Mouse (Mus musculus) hindbrain, embryonic 12.5 days (tissue): ENCODE results near the gene Eif5a. TPM values are rescaled to one million over a fixed set of nuclear protein-coding genes. Genes with fewer than 3 reads are reported as not detected.
"Not testable (repeated sequence)": the region's sequence is repeated elsewhere in the genome, so short reads cannot be mapped to it uniquely, and the experiment has no call there.

ENCODE experiments used
- ATAC-seq: fragments of 200-750 bp; cut with Nextera tagmentation; 2 replicates; pipeline ENCODE4 v1.8.0; 2017; ENCODE audit warnings: moderate TSS enrichment; ENCODE audit not compliant: low FRiP score
- H3K27ac ChIP-seq: fragments of 300-500 bp; sonication (generic); 2 replicates; pipeline ENCODE4 v1.5.1; 2016; ENCODE audit warnings: mild to moderate bottlenecking
- H3K27me3 ChIP-seq: fragments of 300-500 bp; sonication (generic); 2 replicates; pipeline ENCODE4 v1.6.1; 2016; ENCODE audit warnings: mild to moderate bottlenecking
- H3K36me3 ChIP-seq: fragments of 300-500 bp; sonication (generic); 2 replicates; pipeline ENCODE4 v1.6.1; 2016; ENCODE audit warnings: mild to moderate bottlenecking
- H3K4me1 ChIP-seq: fragments of 300-500 bp; sonication (generic); 2 replicates; pipeline ENCODE4 v1.6.1; 2016
- H3K4me2 ChIP-seq: fragments of 300-500 bp; sonication (generic); replicated peaks from 2 replicates; pipeline ENCODE4 v1.6.1; 2016; ENCODE audit warnings: mild to moderate bottlenecking
- H3K4me3 ChIP-seq: fragments of 300-500 bp; sonication (generic); 2 replicates; pipeline ENCODE4 v1.5.1; 2016; ENCODE audit warnings: mild to moderate bottlenecking
- H3K9ac ChIP-seq: fragments of 300-500 bp; sonication (generic); 2 replicates; pipeline ENCODE4 v1.6.1; 2016; ENCODE audit warnings: mild to moderate bottlenecking, moderate library complexity
- H3K9me3 ChIP-seq: fragments of 300-500 bp; sonication (generic); replicated peaks from 2 replicates; pipeline ENCODE4 v1.6.1; 2016; ENCODE audit warnings: mild to moderate bottlenecking
- WGBS: fragments of 180-500 bp; shearing (Covaris S2); methylation state at CpG from one replicate; pipeline ENCODE4 v1.1.7; 2016; 5-methylcytosine and 5-hydroxymethylcytosine counted together
- polyA plus RNA-seq: library from polyadenylated mRNA; unstranded; fragments of >200 nt; fragmentation: Nextera tagmentation; extraction: Ambion mirVana; gene quantifications from 2 replicates; pipeline ENCODE4 v1.2.1, GENCODE M21; 2016

Gene Eif5a
- polyA plus RNA-seq, 1 experiment from 2014 or later = 1,360 TPM

DNA sequence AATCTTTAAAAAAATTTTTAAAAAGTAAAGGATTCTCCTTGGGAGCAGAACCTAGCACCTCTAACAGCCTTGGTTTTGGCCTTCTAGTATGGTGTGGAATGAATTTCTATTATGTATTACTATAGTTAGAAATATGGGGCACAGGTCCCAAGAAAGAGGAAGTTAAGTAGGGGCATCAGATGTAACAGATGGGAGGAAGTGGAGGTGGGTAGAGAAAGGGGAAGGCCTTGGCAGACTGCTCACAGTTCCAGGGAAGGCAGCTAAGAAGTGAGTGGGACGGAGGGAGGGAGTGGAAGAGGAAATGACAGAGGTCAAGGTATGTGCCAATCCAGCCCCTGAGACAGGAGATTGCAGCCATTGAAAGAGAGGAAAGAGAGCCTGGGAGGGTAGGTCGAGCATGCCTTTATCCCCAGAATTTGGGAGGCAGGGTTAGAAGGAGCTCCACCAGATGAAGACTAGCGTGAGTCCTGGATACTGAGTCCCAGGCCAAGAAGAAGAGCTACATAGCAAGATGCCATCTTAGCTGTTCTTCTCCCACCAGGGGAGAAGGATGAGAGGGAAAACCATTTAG, 9.3 kb upstream of the Eif5a start:
- no peak overlapping the region for H3K9ac ChIP-seq
- peaks cover 4% of the 10 kb centered on the region for H3K4me1 ChIP-seq
- peaks cover 15% of the 10 kb centered on the region; the same call in 1 of the 2 replicates for H3K27me3 ChIP-seq
- no peak overlapping the region for H3K4me2 ChIP-seq
- ATAC-seq = no peak
- H3K27ac ChIP-seq = no peak overlapping the region
- H3K4me3 ChIP-seq = no peak overlapping the region
- WGBS = 66% methylated on average over 3 of the region's 3 CpGs
- no peaks in the 10 kb centered on the region for H3K36me3 ChIP-seq
- no peaks in the 10 kb centered on the region for H3K9me3 ChIP-seq

DNA sequence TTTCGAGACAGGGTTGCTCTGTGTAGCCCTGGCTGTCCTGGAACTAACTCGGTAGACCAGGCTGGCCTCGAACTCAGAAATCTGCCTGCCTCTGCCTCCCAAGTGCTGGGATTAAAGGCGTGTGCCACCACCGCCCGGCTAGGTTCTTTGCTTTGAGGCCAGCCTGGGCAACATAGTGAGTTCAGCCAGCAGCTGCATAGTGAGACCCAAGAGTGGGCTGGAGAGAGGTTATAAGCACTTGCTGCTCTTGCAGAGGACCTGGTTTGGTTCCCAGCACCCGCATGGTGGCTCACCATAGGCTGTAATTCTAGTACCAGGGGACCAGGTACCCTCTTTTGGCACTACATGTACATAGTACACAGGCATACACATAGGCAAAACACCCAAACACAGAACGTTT, 8.4 kb upstream of the Eif5a start:
- H3K27me3 ChIP-seq, H3K9me3 ChIP-seq, ATAC-seq, H3K4me2 ChIP-seq, H3K36me3 ChIP-seq, H3K27ac ChIP-seq, H3K4me1 ChIP-seq, H3K9ac ChIP-seq, H3K4me3 ChIP-seq: not testable (repeated sequence)
- WGBS = 81% methylated on average over 8 of the region's 8 CpGs

- Histone ChIP-seq H3K4me3 (no peak overlapping the region), H3K9ac (no peak overlapping the region), H3K36me3 (no peaks in the 10 kb centered on the region), H3K27me3 (0 out of 2 replicates have a peak, but pooled peaks cover 3% of the 10 kb centered on the region), H3K4me2 (no peak overlapping the region), H3K9me3 (no peaks in the 10 kb centered on the region), H3K27ac (no peak overlapping the region), H3K4me1 (no peaks in the 10 kb centered on the region)
- no peak for ATAC-seq
- WGBS = 86% methylated on average over 4 of the region's 4 CpGs
Measured at GRCm38 (mm10) chr11:69929712-69930111, 8.0 kb upstream of the Eif5a start.

DNA sequence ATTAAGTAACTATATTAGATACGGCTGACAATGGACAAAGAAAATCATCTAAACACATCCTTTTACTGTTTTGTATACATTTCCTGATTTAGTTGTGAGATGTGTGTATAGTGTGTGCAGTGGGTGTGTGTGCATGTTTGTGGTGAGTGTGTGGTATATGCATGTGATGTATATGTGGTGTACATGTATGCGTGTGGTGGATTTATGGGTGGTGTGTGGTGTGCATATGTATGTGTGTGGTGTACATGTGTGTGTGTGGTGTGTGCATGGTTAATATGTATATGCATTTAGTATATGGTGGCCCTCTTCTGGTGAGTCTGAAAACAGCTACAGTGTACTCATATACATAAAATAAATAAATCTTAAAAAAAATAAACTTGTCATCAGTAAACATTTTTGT, 5.7 kb upstream of the Eif5a start:
- no peaks in the 10 kb centered on the region for H3K9me3 ChIP-seq

DNA sequence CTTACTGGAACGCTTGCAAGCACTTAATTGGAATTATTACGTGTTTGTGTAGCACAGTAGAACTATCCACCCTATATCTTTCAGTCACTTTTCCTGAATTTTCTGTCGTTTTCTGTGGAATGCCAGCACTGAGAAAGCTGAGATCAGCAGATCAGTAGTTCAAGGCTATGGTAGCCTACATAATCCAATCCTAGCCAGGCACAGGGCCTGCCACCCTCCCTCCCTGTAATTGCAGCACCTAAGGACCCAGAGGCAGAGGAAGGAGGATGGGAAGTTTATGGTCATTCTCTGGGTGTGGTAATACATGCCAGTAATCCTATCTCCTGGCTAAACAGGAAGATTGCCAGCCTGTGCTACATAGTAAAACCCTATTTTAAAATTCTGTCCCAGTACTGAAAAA, 1.0 kb upstream of the Eif5a start:
- 76% methylated on average over 3 of the region's 3 CpGs for WGBS
- no peak overlapping the region for H3K9ac ChIP-seq
- H3K4me1 ChIP-seq = peaks cover 17% of the 10 kb centered on the region
- H3K4me2 ChIP-seq = no peak overlapping the region
- no peaks in the 10 kb centered on the region for H3K9me3 ChIP-seq
- no peaks in the 10 kb centered on the region for H3K27me3 ChIP-seq
- peaks cover 13% of the 10 kb centered on the region for H3K36me3 ChIP-seq
- ATAC-seq = no peak
- H3K27ac ChIP-seq = peak overlapping the region; percentile 93; the same call in 1 of the 2 replicates
- no peak overlapping the region for H3K4me3 ChIP-seq

More for the DNA sequence above, 5.7 kb upstream of the Eif5a start:
- H3K4me2 ChIP-seq = no peak overlapping the region
- no peak overlapping the region for H3K9ac ChIP-seq
- H3K27me3 ChIP-seq = no peaks in the 10 kb centered on the region
- no peaks in the 10 kb centered on the region for H3K36me3 ChIP-seq
- H3K4me1 ChIP-seq = no peaks in the 10 kb centered on the region; the same call in 1 of the 2 replicates
- WGBS = 97% methylated on average over 2 of the region's 2 CpGs
- no peak for ATAC-seq
- no peak overlapping the region for H3K4me3 ChIP-seq
- no peak overlapping the region for H3K27ac ChIP-seq

GRCm38 (mm10) chr11:69922012-69922756, 426 bp upstream of the Eif5a start:
- 5% methylated on average over 12 of the region's 12 CpGs for WGBS

DNA sequence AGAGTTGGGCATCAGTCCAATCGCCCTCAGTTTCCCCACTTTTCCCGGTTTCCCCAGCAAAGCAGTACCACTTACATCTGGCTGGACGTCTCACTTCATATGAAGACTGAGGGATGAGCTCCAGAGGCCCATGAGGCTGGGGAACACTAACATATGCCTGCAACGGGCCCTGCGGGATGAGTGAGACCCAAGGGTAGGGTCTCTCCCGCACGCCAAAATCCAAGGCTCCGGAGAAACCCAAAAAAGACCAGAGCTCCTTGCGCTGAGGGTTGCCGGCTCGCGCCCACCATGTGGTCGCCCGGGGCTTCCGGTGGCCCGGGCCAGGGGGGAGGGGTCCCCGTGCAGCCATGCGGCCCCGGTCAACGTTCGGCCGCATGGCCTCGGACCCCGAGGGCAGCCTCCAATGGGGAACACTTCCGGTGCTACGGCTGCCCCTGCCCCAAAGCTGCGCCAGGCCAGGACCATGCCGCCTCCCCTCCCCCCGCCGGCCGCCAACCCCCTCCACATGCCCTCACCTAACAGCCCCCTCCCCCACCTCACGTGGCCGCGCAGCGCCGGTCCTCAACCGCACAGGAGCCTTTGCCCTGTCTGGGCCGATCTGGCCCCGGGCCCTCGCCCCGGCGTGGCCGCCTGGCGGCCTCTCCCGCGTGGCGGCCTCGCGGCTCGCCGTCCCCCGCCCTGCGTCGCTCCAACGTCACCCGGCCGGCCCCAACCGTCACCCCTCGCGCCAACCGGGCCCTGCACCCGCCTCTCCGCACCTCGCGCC, 1.3 kb downstream of the Eif5a start:
- H3K4me1 ChIP-seq = peaks cover 27% of the 10 kb centered on the region
- H3K4me2 ChIP-seq = peak overlapping the region; percentile 98
- H3K36me3 ChIP-seq = peaks cover 36% of the 10 kb centered on the region
- peak overlapping the region; percentile 93 for H3K27ac ChIP-seq
- H3K4me3 ChIP-seq = peak overlapping the region; percentile 98
- peak overlapping the region; percentile 98 for H3K9ac ChIP-seq
- under 1% methylated on average over 62 of the region's 65 CpGs for WGBS
- ATAC-seq = peak; percentile 31
- no peaks in the 10 kb centered on the region for H3K27me3 ChIP-seq
- no peaks in the 10 kb centered on the region for H3K9me3 ChIP-seq

More at GRCm38 (mm10) chr11:69922012-69922756, 426 bp upstream of the Eif5a start:
- ATAC-seq = no peak
- Histone ChIP-seq H3K4me2 (peak overlapping the region; percentile 66), H3K4me1 (peaks cover 18% of the 10 kb centered on the region), H3K9ac (peak overlapping the region; percentile 61), H3K27ac (peak overlapping the region; percentile 93), H3K4me3 (peak overlapping the region; percentile 98), H3K27me3 (no peaks in the 10 kb centered on the region), H3K36me3 (peaks cover 19% of the 10 kb centered on the region), H3K9me3 (no peaks in the 10 kb centered on the region)

- Histone ChIP-seq H3K4me1 (peaks cover 34% of the 10 kb centered on the region), H3K9me3 (no peaks in the 10 kb centered on the region), H3K4me3 (peak overlapping the region; percentile 98), H3K36me3 (peaks cover 43% of the 10 kb centered on the region), H3K27ac (peak overlapping the region; percentile 93), H3K9ac (peak overlapping the region; percentile 98), H3K27me3 (no peaks in the 10 kb centered on the region), H3K4me2 (peak overlapping the region; percentile 98)
- no peak for ATAC-seq
- 2% methylated on average over 17 of the region's 17 CpGs for WGBS
Measured at GRCm38 (mm10) chr11:69919661-69920265, 2.0 kb downstream of the Eif5a start.

GRCm38 (mm10) chr11:69919053-69919452, 2.7 kb downstream of the Eif5a start:
- Histone ChIP-seq H3K9ac (peak overlapping the region; percentile 98), H3K36me3 (peaks cover 43% of the 10 kb centered on the region), H3K4me1 (peaks cover 39% of the 10 kb centered on the region), H3K9me3 (no peaks in the 10 kb centered on the region), H3K4me2 (peak overlapping the region; percentile 98), H3K27me3 (no peaks in the 10 kb centered on the region), H3K27ac (peak overlapping the region; percentile 93; the same call in 1 of the 2 replicates), H3K4me3 (peak overlapping the region; percentile 98)
- WGBS = 86% methylated on average over 9 of the region's 9 CpGs
- ATAC-seq = no peak

- peaks cover 44% of the 10 kb centered on the region for H3K4me1 ChIP-seq
- WGBS = 86% methylated on average over 5 of the region's 5 CpGs
- ATAC-seq = no peak
- peaks cover 46% of the 10 kb centered on the region for H3K36me3 ChIP-seq
- no peaks in the 10 kb centered on the region for H3K9me3 ChIP-seq
- no peak overlapping the region for H3K9ac ChIP-seq
- H3K4me2 ChIP-seq = no peak overlapping the region
- no peak overlapping the region for H3K27ac ChIP-seq
- H3K27me3 ChIP-seq = no peaks in the 10 kb centered on the region
- H3K4me3 ChIP-seq = no peak overlapping the region
Measured at GRCm38 (mm10) chr11:69918118-69918517, 3.6 kb downstream of the Eif5a start.

GRCm38 (mm10) chr11:69917379-69917948, 4.3 kb downstream of the Eif5a start:
- Histone ChIP-seq H3K4me1 (peaks cover 45% of the 10 kb centered on the region), H3K9me3 (no peaks in the 10 kb centered on the region), H3K27ac (no peak overlapping the region), H3K9ac (no peak overlapping the region), H3K4me3 (no peak overlapping the region), H3K36me3 (peaks cover 52% of the 10 kb centered on the region), H3K27me3 (no peaks in the 10 kb centered on the region), H3K4me2 (no peak overlapping the region)
- ATAC-seq = no peak
- WGBS = 89% methylated on average over 8 of the region's 8 CpGs
